Mouse (Mus musculus) thymus, postnatal 25 days (tissue): ENCODE measurements around the gene Mkrn2.
"Not testable (repeated sequence)": the region's sequence is repeated elsewhere in the genome, so short reads cannot be mapped to it uniquely, and the experiment has no call there.

Experiments used
- DNase-seq: peaks from one replicate; pipeline ENCODE4 v3.0.0; 2022

Gene Mkrn2

DNA sequence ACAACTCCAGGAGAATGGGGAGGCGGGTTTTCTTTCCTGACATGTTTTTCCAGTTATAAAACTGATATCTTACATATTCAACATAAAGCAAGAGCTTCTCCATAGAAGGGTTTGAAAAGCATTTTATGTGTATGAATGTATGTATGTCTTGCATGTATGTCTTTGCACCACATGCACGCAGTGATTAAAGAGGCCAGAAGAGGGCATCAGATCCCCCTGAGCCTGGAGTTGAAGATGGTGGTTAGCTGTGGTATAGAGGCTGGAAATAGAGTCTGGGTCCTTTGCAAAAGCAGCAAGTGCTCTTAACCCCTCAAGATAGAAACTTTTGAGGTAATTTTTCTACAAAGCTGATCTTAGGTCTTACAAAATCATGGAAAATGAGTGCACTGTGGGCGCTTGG, 7.4 kb downstream of the Mkrn2 start:
- DNase-seq, result peak; percentile 57

DNA sequence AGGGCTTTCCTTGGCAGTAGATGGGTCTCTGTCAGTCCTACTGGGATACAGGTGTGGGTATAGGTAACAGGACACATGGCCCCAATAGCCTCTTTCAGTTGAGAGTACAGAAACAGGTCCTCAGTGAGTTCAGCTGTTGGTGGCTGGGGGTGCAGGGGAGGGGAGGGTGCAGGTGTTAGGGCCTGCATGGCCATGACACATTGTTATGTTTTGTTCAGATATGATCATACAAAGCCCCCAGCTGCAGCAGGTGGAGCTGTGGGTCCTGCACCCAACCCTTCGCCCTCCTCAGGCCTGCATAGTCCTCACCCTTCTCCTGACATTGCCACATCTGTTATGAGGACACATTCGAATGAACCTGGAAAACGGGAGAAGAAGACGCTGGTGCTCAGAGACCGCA, 8.6 kb downstream of the Mkrn2 start:
- peak; percentile 31 for DNase-seq

DNA sequence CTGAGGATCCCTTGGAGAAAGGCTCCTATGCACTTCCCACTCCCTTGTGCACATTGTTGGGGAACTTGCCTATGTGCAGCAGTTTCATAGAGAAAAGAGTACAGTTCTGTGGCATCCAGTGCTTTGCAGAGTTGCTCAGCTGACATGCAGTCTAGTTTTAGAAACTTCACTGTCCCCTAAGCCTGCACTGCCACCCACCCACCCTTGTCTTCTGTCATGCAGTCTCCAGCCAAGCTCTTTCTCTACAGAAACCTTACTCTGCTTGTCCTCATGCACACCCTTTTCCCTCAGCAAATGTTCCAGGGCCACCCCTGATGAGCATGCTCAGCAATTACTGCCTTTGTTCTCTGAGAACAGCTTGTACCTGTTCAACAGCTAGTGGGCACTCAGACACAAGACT, 12.1 kb downstream of the Mkrn2 start:
- no peak for DNase-seq

DNA sequence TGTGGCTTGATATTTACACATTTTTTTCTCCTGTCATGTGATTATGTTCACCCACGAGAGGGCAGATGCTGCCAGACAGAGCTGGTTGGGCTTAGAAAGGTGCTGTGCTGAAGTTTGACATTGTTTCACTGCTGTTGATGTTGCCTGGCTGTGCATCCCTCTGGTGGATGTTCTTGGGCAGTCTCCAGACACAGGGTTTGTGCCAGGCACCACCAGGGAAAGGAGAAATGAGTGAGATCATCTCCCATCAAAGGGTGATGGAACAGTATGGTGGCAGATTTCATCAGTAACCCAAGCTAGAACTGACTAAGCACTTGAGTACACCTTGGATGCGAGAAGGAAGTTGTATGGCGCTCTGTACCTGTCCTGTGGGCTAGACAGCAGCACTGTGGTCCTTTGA, 14.3 kb downstream of the Mkrn2 start:
- DNase-seq, result no peak

DNA sequence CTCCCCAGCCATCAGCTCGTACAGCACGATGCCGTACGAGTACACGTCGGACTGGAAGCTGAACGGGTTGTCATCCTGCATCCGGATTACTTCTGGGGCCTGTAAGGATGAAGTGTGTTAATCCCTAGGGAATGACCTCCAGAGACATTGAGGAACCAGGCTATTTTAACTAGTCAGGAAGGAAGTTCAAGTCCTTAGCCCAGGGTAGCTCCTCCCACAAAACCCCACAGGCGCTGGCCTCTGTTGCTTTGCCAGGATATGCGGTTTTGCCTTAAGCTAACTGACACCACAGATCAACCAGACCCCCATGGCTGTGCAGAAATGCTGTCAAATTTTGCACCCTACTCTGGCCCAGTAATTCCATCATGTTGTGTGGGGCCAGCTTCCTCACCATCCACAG, 18.1 kb downstream of the Mkrn2 start:
- DNase-seq, result peak; percentile 59

DNA sequence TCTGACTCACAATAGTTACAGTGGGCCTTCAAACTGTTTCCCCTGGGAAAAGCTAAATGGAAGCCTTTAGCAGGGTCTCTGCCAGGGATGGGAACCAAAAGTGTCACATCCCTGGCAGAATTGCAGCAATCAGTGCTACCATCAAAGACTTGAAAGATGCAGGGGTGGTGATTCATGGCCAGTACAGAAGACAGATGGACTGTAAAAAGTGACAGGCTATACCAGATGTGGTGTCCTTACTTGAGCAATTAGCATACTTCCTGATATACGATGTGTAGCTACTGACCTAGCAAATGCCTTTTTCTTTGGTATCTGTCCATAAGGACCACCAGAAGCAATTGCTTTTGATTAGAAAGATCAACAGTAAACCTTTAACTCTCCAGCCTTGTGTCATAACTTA, 19.2 kb downstream of the Mkrn2 start:
- DNase-seq, result no peak

DNA sequence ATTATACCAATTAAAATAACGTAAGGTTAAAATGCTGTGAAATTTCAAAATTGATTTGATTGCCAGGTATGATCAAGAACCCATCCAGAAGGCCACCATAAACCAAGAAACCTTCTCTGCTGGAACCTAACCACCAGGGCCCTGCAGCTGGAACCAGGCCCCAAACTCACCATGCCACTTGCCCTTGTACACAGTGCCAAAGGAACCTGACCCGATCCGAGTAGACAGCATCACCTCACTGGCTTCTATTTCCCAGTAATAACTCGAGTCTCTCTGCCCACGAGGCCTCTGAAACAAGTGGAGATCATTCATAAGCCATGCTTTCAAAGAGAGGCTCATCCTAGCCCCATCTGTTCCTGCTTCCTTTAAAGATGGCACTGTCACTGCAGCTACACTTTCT, 24.4 kb downstream of the Mkrn2 start:
- DNase-seq, result no peak

DNA sequence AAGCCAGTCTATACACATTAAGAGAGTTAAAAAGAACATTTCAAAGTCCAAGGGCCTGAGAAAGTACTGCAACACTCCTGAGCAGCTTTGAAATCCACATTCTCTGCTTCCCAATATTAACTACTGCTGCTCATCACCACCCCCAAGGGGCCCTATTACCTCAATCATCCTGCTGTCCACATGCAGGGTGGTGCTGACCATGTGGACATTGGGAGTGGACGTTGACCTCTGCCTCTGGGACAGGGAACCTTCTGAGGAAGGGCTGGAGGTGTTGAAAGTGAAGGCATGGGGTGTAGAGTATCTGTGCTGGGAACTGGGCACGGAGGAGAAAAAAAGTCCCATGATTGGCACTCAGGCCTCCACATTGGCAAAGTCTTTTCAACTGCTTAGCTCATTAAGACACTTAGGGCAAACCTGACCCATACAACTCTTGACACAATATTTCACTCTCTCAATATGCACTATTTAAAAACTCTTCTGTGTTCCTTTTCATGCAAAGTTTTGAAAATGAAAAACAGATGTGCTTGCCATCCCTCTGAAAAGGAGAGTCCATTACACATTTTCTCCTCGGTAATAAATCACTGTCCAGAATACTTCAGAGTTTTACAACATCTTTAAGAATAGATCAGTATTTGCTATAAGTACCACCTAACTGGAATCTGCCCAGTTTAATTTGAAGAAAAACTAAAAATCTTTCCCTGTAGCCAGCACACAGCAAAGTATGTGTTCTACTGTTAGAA, 29.5 kb downstream of the Mkrn2 start:
- no peak for DNase-seq

DNA sequence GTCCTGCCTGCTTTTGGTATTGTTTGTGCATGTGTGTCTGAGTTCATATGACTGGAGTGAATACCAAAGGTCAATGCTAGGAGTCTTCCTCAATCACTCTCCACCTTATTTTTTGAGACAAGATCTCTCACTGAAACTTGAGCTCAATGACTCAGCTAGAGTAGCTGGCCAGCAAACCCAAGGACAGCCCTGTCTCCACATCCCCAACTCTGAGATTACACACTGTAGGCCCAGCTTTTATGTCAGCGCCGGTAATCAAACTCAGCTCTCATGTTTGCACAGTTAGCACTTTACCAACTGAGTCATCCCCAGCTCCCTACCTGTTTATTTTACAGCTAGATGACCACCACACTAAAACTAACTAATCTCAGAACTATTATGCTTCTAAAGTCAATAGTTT, 32.3 kb downstream of the Mkrn2 start:
- no peak for DNase-seq

DNA sequence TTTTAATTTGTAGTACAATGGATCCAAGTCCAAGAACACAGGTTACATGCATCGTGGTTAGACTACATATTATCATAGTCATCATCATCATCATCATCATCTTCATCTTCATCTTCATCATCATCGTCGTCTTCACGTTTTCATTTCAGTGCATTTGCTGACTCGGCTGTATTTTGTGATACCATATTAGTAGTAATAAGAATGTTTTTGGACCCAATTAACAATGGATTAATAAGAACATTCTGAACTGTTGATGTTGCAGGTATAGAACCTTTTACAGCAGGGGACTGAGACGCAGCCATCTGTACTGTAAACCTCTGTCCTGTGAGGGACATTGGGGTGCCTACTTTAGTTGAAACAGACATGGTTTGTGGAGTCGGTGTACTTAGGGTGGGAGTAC, 36.5 kb downstream of the Mkrn2 start:
- not testable (repeated sequence) for DNase-seq

DNA sequence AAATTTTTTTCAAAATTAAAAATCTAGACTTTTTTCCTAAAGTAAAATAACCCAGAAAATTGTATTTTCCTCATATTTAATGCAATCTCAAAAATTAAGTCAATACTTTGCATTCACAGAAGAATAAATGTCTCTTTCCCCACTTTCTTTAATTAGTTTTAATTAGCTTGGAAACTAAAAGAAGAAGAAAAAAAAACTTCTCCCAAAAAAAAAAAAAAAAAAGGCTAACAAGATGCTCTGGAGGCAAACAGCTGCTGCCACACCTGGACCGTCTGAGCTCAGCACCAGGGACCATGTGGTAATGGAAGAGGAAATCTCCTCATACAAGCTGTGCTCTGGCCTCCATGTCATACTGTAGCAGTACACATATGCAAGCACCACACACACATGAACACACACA, 41.6 kb downstream of the Mkrn2 start:
- no peak for DNase-seq

DNA sequence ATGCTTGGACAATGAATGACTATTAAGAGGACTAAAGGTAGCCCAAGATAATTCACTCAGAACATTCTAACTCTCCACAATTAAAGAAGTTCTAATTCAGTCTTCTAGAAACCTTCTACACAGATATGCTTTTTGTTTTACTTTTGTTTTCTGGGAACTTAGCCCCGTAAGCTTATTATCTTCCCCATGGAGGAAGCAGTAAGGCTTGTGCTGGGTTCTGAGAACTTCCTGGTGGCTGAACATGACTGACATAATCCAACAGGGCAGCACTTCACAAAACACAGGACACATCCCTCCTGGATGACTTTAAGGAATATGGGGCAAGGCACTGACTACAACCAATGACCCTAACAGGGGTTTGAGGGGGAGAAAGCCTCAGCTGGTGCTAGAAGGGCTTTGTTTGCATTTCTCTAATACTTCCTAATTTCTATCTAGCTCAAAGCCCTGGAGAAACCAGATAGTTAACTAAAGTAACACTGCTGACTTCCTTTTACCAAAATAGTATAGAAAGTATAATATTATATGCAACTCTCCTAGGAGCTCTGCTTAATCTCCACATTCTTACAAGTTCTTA, 48.2 kb downstream of the Mkrn2 start:
- no peak for DNase-seq

DNA sequence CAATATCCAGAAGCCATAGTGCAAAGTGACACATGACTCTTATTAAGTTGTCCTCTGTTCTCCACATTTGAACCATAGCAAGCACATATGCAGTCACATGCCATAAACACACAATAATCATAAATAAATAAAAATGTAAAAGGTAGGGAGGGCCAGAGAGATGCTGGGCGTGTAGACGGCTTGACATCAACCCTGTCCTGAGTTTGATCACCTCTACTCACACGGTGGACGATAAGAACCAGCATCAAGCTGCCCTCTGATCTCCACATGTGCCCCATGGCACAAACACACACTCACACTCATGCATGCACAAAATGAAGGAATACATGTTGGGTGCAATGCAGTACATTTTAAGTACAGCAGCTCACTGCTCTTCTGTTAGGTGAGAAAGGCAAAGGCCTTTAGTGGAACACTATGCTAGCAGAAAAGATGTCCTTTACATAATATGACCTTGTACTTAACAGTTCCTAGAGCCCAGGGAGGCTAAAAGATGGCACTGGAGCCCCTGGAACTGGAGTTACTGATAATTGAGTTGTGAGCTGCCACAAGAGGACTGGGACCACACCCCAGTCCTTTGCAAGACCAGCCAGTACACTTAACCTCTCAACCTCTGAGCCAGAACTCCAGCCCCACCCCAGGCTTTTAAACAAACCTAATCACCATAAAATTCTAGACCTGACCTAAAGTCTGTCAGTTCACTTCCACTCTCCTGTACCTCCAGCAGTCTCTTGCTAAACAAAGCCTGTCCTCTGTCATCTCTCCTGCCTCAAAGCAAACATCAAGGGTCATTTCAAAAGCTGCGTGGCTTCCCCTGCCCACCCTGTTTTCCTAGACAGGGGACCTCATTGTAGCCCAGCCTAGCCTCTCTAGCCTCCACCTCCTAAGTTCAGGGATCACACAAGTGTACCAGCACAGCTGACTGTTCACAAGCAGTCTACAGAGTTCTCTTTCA, 49.0 kb downstream of the Mkrn2 start:
- DNase-seq, result no peak

DNA sequence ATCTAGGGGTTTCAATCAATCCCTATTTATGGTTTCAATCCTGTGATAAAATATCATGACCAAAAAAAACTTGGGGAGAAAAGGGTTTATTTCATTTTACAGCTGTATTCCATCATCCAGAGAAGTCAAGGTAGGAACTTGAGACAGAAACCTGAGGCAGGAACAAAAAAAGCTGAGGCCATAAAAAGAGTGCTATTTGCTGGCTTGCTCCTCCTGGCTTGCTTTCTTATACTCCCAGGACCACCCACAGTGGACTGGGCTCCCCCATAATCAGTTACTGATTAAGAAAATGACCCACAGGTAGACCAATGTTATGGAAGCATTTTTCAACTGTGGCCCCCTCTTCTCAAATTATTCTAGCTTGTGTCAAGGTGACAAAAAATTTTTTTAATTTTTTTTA, 50.0 kb downstream of the Mkrn2 start:
- DNase-seq, result no peak

DNA sequence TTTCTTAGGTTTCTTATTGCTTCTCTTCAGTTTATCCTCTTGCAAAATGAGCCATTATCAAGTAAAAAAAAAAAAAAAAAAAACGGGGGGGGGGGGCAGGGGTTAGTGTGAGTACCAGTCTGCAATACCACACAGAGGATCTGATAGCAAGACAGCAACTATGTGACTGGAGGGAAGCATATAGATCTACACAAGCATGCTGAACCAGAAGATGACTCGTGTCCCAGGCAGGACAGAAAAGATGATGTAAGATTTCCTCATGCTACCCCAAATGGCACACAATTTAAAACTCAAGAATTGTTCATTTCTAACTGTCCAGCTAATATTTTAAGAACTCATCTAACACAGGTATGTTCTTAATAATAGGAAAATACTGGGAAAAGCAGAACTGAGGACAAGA, 52.2 kb downstream of the Mkrn2 start:
- DNase-seq, result no peak

DNA sequence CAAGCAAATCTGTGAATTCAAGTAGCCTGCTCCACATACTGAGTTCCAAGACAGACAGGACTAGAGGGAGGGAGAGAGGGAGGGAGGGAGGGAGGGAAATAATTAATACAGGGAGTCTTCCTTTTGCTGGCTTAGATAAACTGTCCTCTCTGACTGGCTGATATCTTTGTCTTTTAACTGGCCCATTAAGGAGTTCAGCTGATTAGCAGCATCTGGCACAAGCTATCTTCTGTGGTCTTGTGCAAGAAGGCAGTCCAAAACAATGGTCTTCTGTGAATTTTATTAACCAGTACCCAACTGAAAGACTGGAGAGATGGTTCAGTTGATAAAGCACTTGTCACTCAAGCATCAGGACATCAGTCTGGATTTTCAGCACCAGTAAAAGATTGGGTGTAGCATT, 57.1 kb downstream of the Mkrn2 start:
- no peak for DNase-seq

DNA sequence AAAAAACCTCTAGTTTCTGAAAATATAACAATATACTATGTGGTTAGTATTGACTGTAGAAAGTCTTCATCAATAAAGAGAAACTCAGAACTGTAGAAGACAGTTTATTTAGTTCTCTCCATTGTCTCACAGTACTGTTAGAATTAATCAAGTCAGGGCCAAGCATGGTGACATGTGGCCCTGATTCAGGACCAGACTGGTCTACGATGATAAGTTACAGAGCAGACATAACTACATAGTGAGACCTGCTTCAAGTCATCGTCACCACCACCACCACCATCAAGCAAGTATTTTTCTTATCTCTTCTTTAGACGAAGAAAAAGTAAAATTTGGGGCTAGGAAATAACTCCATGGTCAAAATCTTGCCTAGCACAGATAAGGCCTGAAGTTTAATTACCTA, 62.6 kb downstream of the Mkrn2 start:
- no peak for DNase-seq

DNA sequence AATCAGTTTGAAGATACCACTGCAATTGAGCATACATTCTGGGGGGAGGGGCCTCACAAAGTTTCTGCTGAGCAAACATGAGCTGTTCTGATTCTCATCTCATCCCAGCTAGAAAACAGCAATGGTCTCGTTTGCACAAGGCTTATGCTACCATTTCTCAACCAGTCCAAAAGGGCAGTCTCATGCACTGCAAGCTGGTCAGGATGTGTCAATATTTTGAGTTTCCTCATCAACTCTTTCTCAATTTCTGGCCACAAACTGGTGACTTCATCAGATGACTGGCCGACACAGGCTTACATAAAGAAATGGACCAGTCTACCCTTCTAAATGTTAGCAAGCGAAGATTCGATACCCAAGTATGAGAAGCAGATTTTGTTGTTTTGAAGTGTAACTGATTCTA, 64.9 kb downstream of the Mkrn2 start:
- no peak for DNase-seq
